Mouse (Mus musculus): ENCODE data around the gene Tulp4.

The Tulp4 gene

GRCm38 (mm10) chr17:6125441-6125840, 19.2 kb downstream of the Tulp4 start:
- no peak for DNase-seq

DNA sequence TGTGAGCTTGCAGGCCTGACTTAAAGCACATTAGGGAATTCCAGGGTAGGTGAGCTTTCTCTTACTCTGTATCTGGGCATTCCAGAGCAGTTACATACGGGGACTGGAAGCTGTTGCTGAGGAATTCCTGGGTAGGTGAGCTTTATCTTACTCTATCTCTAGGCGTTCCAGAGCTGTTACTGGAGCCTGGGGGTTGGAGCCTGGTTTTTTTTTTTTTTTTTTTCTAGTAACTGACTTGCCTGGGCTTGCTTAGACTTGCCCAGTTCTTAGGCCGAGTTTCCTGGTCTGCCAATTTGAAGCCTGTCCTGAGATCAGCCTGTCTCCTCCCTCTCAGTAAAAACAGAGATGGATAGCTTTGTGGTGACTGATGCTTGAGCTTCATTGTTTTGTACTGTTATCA, 21.8 kb downstream of the Tulp4 start:
- DNase-seq, result no peak

DNA sequence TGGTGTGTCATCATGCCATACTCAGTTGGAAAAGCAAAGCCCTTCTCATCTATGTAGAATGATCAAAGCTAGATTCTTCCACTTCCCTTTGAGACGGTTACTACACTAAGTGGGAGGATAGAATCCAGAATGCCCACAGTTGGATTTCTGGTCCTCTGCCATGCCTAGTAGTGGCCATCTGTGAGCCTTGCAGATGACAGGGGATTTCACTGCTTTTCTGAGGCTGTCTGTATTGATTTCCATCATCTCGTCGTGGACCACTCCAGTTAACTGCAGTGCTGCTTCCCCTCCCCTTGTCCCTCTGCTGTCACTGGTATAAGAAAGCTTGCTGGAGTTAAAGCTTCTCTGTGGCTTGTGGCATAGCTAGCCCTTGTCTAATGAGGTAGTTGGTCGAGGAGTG, 23.1 kb downstream of the Tulp4 start:
- DNase-seq, result no peak

- no peak for DNase-seq
Measured at GRCm38 (mm10) chr17:6131083-6131482, 24.8 kb downstream of the Tulp4 start.

GRCm38 (mm10) chr17:6140875-6141274, 34.6 kb downstream of the Tulp4 start:
- DNase-seq, result no peak

DNA sequence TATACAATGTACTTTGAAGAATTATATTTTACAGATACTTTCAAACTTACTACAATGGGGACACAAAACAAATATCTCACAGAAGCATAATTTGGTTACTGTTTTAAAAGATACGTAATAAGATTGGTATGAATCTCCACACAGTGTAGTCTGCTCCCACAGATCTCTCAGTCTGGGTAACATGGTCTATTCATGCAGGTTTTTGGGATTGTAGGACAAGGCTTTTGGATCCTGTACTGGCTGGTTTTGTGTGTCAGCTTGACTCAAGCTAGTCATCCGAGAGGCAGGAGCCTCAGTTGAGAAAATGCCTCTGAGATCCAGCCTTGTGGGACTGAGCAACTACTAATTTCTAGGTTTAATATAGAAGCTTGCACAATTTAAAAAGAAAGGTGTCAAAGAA, 35.1 kb downstream of the Tulp4 start:
- DNase-seq, result no peak

DNA sequence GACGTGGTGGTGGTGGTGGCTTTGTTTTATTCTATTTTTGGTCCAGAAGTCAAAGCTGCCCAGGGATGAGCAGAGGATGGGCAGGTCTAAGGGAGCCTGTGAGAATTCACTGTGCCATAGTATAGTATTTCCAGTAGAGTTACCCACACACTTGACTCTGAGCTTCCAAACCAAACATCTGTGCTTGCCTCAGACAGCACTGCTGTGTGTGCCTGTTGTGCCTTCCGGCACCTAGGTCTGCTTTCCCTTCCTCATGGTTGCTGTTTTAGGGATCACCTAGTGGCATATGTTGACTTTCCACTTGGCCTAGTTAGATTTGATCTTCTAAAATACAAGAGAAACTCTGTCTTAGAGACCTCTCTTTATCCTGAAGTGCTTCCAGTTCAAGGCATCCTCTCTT, 39.0 kb downstream of the Tulp4 start:
- no peak for DNase-seq

- no peak for DNase-seq
Measured at GRCm38 (mm10) chr17:6152941-6153340, 46.7 kb downstream of the Tulp4 start.

DNA sequence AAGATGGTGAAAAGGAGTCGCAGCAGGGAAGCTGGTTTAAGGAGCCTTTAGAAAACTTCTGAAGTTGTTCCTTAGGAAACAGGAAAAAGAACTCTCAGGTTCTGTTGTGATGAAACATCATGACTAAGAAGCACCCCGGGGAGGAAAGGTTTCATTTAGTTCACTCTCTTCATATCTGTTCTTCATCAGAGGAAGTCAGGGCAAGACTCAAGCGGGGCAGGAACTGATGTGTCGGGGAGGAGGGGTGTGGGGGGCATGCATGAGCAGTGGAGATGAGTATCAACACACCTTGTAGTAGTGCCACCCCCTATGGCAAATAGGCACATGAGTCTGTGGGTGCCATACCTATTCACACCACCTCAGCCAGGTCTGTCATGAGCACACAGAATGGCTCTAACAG, 47.3 kb downstream of the Tulp4 start:
- no peak for DNase-seq

DNA sequence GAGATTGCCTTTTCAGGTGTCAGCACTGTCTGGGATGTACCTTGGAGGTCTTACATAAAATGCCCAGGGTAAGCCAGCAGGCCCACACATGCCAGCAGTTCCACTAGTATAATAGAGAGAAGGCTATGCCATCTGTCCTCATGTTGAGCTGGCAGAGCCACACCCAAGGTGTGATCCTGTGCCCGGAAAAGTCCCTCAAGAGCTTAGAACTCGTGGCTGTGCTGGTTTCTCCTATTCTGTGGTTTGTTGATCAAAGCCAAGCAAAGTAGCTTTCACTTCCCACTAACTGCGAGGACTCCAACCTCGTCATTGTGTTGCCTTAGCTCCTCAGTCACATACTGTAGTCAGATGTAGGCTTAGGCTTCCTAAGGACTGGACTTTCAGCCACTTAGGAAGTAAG, 48.1 kb downstream of the Tulp4 start:
- DNase-seq, result no peak

DNA sequence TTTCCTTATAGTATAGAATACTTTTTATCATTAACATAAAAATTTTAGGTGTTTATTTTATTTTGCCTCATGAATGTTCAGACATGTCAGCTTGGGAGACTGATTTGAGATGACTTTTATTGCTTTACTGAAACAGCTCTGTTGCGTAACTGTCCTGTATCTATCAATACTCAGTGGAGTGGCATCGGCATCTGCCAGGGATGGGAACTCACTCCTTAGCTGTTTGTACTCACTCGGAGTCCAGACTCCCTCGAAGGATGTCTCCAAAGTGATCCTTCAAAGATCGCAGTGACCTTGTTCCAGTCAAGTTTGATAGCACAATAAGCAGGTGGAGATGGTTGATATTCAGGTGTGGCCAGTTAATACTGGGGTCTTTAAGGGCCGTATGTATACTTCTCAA, 54.3 kb downstream of the Tulp4 start:
- DNase-seq, result no peak

DNA sequence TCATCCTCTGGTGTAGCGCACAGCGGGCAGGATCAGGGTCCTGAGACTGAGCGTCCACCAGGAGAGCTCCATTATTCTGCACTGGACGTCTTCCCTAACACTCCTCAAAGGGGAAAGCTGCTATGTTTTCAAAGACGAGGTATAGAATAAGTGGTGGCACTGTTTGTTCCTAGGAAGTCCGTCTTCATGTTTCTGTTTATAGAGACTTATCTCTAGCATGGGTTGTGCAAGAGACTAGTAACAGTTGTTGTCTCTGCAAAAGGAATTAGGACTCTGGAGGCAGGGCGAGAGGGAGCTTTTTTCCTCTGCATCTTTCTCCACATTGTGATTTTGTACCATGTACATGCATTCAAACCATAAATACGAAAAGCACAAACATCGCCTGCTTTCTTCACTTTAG, 55.7 kb downstream of the Tulp4 start:
- no peak for DNase-seq

DNA sequence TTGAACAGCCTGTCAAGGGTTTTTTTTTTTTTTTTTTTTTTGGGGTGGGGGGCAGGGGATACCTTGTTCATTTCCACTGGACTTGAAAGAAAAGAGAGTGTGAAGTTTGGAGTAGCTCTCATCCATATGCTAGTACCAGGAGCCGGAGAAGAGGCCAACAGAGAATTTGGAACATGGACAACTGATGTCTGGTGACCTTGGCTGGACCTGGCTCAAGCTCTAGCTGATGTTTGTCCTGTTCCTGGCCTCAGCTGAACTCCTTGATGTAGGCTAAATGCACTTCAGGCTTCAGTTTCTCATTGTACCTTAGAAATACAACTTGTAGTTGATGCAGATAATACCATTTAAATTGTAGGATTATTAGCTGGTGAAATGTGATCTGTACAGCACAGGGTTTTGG, 56.5 kb downstream of the Tulp4 start:
- no peak for DNase-seq

GRCm38 (mm10) chr17:6164911-6165310, 58.7 kb downstream of the Tulp4 start:
- DNase-seq, result no peak

- DNase-seq, result no peak
Measured at GRCm38 (mm10) chr17:6172440-6172839, 66.2 kb downstream of the Tulp4 start.

DNA sequence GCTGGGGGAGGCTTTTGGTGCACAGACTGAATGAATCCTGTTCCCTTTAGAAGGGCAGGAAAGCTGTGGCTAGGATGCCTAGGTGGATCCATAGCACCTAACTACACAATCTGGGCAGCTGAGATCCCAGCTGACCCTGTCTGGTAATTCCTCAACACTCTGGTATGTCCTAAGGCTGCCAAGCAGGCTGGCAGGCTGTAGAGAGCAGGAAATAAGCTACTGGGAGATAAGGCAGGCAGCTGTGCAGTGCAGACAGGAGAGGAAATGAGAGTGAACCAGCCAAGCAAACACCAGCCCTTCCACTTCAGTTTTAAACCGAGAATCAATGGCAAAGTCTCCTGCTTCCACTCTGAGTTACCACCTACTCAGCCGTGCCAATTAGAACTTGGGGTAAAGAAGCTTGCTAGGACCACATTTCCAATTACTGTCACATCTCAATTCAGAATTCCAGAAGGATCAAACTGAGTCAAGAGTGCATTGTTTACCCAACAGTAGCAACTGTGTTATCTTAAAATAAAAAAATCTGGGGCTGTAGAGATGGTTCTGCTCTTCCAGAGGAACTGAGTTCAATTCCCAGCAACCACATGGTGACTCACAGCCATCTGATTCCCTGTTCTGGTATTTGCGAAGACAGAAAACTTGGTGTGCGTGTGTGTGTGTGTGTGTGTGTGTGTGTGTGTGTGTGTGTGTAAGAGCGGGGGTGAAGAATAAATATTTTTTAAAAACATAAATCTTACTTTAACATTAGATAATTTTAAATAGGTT, 66.9 kb downstream of the Tulp4 start:
- DNase-seq, result peak; percentile 50

DNA sequence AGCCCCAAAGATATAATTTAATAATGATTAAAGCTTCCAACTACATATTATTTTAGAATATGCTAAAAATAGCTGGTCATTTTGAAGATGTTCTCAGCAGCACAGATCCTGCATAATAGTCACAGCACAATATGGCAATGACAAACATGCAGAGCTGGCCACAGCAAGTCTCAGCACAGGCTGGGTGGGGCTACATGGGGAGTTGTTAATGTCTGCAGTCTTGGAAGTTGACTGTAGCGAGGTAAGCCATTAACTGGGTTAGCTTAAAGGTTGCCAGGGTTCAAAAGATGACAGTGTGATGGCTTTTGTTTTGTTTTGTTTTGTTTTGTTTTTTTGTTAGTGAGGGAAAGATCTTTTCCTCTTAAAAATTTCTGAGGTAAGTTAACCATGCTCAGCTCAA, 68.3 kb downstream of the Tulp4 start:
- DNase-seq, result no peak

DNA sequence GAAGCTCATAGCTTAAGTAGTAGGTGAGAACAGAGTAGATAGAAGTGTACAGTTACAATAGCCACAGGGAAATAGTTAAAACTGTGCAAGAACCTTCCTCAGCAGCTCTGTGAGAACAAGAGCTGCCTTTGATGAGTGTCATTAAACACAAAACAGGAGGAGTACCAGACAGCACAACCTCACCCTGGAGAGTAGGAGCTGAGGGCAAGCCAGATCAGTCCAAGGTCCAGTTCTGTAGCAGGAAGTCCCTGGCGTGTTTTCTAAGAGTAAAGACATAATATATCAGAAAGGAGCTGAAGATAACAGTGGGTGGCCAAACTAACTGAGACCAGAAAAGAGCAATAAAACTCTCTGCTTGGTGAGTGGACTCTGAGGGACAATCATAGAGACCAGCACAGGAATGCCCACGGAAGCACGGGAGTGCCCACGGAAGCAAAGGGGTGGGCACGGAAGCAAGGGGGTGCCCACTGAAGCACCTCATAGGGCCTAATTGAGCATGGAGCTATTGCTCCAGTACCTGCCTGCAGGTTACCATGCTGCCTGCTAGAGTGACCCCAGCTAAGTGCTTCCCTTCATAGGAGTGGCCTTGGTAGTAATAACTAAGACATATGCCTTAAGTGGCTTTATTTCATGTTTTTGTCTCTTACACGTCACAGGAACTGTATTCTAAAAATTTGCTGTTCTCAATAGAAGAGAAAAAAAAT, 72.5 kb downstream of the Tulp4 start:
- DNase-seq, result no peak

GRCm38 (mm10) chr17:6179389-6179788, 73.2 kb downstream of the Tulp4 start:
- no peak for DNase-seq

DNA sequence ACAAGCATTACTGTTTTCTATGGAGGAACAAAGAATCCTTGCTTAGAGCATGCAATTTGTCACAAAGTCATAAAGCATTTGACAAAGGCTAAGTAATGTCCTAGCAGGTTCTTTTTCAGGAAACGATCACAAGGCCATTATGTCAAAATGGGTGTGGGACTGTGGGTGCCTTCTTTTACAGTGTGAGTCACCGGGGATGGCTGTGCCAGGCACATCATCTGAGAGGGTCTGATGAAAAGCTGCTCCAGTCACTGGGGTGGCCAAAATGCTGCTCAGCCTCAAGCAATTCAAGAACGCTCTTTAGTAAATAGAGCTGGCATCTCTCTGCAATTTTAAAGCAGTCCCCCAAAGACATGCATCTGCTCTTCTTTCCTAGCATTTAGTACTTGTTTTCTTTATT, 74.2 kb downstream of the Tulp4 start:
- DNase-seq, result no peak

GRCm38 (mm10) chr17:6182715-6183114, 76.5 kb downstream of the Tulp4 start:
- peak; percentile 55 for DNase-seq

DNA sequence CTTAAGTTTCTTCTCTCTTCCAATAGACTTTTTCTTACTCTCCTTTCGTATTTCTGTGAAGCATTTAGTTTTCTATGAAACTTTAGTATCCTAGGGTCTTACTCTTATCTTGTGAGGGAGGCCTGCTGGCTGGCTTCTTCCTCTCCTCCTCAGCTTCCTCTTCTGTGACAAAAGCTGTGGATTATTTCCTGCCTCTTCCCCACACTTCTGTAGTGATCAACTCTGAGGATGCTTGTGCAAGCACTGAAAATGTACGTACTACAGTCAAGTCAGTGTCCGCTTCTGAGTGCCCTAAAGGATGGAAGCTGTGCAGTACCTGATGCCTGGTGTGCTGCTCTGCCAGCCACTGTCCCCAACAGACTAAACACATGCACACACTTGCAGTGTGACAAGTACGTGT, 80.4 kb downstream of the Tulp4 start:
- DNase-seq, result no peak

DNA sequence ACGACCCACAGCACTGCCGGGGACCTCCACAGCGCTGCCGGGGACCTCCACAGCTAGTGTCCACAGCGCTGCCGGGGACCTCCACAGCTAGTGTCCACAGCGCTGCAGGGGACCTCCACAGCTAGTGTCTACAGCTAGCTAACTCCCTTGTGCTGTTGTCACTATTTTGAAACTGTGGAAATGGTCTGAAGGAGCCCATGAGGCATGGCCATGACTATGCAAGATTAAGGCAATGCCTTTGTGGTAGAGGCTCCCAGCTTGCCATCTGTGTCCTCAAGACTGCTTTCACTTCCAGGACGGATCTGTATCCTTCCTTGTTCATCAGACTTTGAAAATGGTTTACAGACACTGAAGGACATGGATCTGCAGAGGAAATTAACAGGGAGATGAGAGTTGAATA, 80.9 kb downstream of the Tulp4 start:
- no peak for DNase-seq

GRCm38 (mm10) chr17:6189207-6189606, 83.0 kb downstream of the Tulp4 start:
- DNase-seq, result no peak

- no peak for DNase-seq
Measured at GRCm38 (mm10) chr17:6192275-6192674, 86.0 kb downstream of the Tulp4 start.
